Mouse (Mus musculus): ENCODE results near the gene Gm2a.

GRCm38 (mm10) chr11:55120821-55121271 lies 22.9 kb downstream of the Gm2a start:
- TF ChIP-seq POLR2A (IDR thresholded peaks at IDR 0.05; ENCODE audit: borderline replicate concordance, low read depth, low read length) (no peak), CTCF (IDR thresholded peaks at IDR 0.05; ENCODE audit: low read depth, low read length) (no peak)

Measured in bone marrow macrophage, adult 2 months (primary cell).